Mouse (Mus musculus) gonadal fat pad, adult 2 months (tissue): ENCODE results near the gene Gm45213. TPM values are rescaled to one million over a fixed set of nuclear protein-coding genes. Genes with fewer than 3 reads are reported as not detected.

ENCODE experiments used
- DNase-seq: peaks from one replicate; pipeline ENCODE4 v3.0.0-alpha.2; 2012; ENCODE audit warnings: low read depth
- polyA plus RNA-seq: library from polyadenylated mRNA; depleted of rRNA; stranded (reverse); fragments of >200 nt; gene quantifications from 2 replicates; pipeline ENCODE4 v1.2.3, GENCODE M21; 2012; rRNA removed

Gene Gm45213
- polyA plus RNA-seq, 1 experiment: not detected

- no peak for DNase-seq
These were observed 63.2 kb downstream of the Gm45213 start for GRCm38 (mm10) chr7:66106581-66107056.

GRCm38 (mm10) chr7:66107206-66107605 lies 63.8 kb downstream of the Gm45213 start:
- DNase-seq: no peak

- DNase-seq: no peak
These were observed 64.5 kb downstream of the Gm45213 start for GRCm38 (mm10) chr7:66107930-66108329.

GRCm38 (mm10) chr7:66108961-66109854 lies 65.8 kb downstream of the Gm45213 start, which contains the start of gene Chsy1:
Chsy1 (plus strand) TSS chr7:66109515.
- no peak for DNase-seq

- DNase-seq: no peak
These were observed 66.6 kb downstream of the Gm45213 start for GRCm38 (mm10) chr7:66109855-66110635.

- DNase-seq: no peak
These were observed 67.3 kb downstream of the Gm45213 start for GRCm38 (mm10) chr7:66110636-66111112.

GRCm38 (mm10) chr7:66111211-66111610 lies 67.8 kb downstream of the Gm45213 start:
- DNase-seq: no peak

Other genes with a start within 250 kb of the Gm45213 start
- gene Pcsk6, start 181.9 kb upstream of the Gm45213 start, polyA plus RNA-seq: 14.0 and 16.9 TPM in 2 replicates
- 10.0 and 10.2 TPM in 2 replicates for gene Snrpa1, start 15.4 kb downstream of the Gm45213 start, polyA plus RNA-seq
- 90.9 and 97.7 TPM in 2 replicates for gene Selenos, start 36.0 kb downstream of the Gm45213 start, polyA plus RNA-seq
- 4.7 and 6.3 TPM in 2 replicates for gene Chsy1, start 65.9 kb downstream of the Gm45213 start, polyA plus RNA-seq